Mouse (Mus musculus) forebrain, embryonic 16.5 days (tissue): ENCODE results near the gene D430041D05Rik. TPM values are rescaled to one million over a fixed set of nuclear protein-coding genes. Genes with fewer than 3 reads are reported as not detected.
A peak's percentile ranks its signal among the peaks of the same experiment; 100 is the strongest.

Experiments used
- ATAC-seq: fragments of 200-750 bp; cut with Nextera tagmentation; 2 replicates; pipeline ENCODE4 v1.8.0; 2017; ENCODE audit warnings: mild to moderate bottlenecking, moderate library complexity
- H3K27ac ChIP-seq: fragments of 300-500 bp; sonication (generic); 2 replicates; pipeline ENCODE4 v1.5.1; 2014; ENCODE audit warnings: low read length, control low read depth
- H3K27me3 ChIP-seq: fragments of 300-500 bp; sonication (generic); replicated peaks from 2 replicates; pipeline ENCODE4 v1.6.1; 2014; ENCODE audit warnings: low read length; ENCODE audit not compliant: control insufficient read depth, insufficient read depth
- H3K36me3 ChIP-seq: fragments of 300-500 bp; sonication (generic); 2 replicates; pipeline ENCODE4 v1.6.1; 2014; ENCODE audit not compliant: control insufficient read depth, insufficient read depth
- H3K4me1 ChIP-seq: fragments of 300-500 bp; sonication (generic); replicated peaks from 2 replicates; pipeline ENCODE4 v1.6.1; 2014; ENCODE audit warnings: low read length; ENCODE audit not compliant: control insufficient read depth, insufficient read depth
- H3K4me2 ChIP-seq: fragments of 300-500 bp; sonication (generic); 2 replicates; pipeline ENCODE4 v1.6.1; 2014; ENCODE audit warnings: mild to moderate bottlenecking, low read length, control low read depth
- H3K4me3 ChIP-seq: fragments of 300-500 bp; sonication (generic); replicated peaks from 2 replicates; pipeline ENCODE4 v1.5.1; 2014; ENCODE audit warnings: mild to moderate bottlenecking, low read length, control low read depth
- H3K9ac ChIP-seq: fragments of 300-500 bp; sonication (generic); replicated peaks from 2 replicates; pipeline ENCODE4 v1.6.1; 2014; ENCODE audit warnings: low read depth, low read length, control low read depth
- H3K9me3 ChIP-seq: fragments of 300-500 bp; sonication (generic); 2 replicates; pipeline ENCODE4 v1.6.1; 2016; ENCODE audit warnings: low read length; ENCODE audit not compliant: control insufficient read depth
- WGBS: fragments of 180-500 bp; shearing (Covaris S2); extraction: QIAGEN DNeasy Blood & Tissue Kit; methylation state at CpG from one replicate; pipeline ENCODE4 v1.1.7; 2014; 5-methylcytosine and 5-hydroxymethylcytosine counted together
- polyA plus RNA-seq: library from polyadenylated mRNA; unstranded; fragments of >200 nt; fragmentation: Nextera tagmentation; extraction: Ambion mirVana; gene quantifications from 2 replicates; pipeline ENCODE4 v1.2.1, GENCODE M21; 2015

The D430041D05Rik gene
- 13.7 and 14.9 TPM in 2 replicates for polyA plus RNA-seq

DNA sequence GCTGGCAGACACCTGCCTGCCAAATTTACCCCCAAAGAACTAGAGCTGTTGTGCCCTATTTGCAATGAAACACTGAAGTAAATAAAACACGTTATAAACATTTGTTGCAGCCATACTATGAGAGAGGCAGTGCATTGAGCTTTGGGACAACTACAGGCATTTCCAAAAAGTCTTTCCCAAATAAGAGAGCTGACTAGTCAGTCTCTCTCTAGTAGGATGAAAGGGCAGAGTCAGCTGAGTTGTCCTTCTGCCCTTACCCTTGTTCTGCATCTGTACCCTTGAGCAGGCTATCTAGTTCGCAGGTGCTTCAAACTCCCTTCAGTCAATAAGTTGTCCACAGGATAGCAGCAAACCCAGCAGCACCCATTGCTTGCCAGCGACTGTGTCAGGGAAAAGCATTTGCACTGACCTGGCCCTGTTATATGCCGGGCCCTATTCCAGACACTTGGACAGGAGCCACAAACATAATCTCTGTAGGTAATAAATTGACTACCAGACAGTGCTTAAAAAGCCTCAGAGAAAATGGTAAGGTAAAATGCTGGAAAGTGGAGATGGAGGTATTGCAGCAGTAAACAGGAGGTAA, at the start of gene D430041D05Rik:
D430041D05Rik (minus strand) TSS at position 51 of the 583 bp plus-strand sequence.
- ATAC-seq, result no peak
- no peaks in the 10 kb centered on the region; the same call in 1 of the 2 replicates for H3K27me3 ChIP-seq
- H3K27ac ChIP-seq, result peak within 1 kb of the TSS; percentile 90
- H3K9ac ChIP-seq, result peak within 1 kb of the TSS; percentile 91
- H3K4me3 ChIP-seq, result peak within 1 kb of the TSS; percentile 78
- peak within 1 kb of the TSS; percentile 65 for H3K4me2 ChIP-seq
- H3K9me3 ChIP-seq, result no peaks in the 10 kb centered on the region
- 55% methylated on average over 4 of the region's 4 CpGs for WGBS
- H3K4me1 ChIP-seq, result peaks cover 31% of the 10 kb centered on the region
- H3K36me3 ChIP-seq, result no peaks in the 10 kb centered on the region

DNA sequence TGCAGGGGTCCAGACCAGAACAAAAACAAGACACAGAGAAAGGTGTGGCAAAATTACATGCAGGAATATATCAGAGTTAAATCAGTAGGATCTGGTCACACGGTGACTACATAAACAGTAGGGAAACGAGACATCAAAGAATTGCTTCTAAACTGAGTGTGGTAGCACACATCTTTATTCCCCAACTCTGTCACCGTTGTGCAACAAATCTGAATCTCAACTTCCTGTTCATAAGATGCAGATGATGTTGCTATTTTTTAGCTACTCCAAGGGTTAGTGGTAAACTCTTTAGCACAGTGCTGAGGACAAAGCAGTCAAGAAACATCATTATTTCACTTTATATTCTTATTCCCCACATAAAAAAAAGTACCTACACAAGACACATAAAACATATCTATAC, 49.2 kb upstream of the D430041D05Rik start:
- 81% methylated on average over 3 of the region's 3 CpGs for WGBS
- Histone ChIP-seq H3K36me3 (no peaks in the 10 kb centered on the region), H3K9ac (no peak overlapping the region), H3K9me3 (no peaks in the 10 kb centered on the region), H3K27me3 (no peaks in the 10 kb centered on the region), H3K27ac (no peak overlapping the region), H3K4me1 (0 out of 2 replicates have a peak, but pooled peaks cover 3% of the 10 kb centered on the region), H3K4me2 (no peak overlapping the region), H3K4me3 (no peak overlapping the region)
- ATAC-seq, result no peak

DNA sequence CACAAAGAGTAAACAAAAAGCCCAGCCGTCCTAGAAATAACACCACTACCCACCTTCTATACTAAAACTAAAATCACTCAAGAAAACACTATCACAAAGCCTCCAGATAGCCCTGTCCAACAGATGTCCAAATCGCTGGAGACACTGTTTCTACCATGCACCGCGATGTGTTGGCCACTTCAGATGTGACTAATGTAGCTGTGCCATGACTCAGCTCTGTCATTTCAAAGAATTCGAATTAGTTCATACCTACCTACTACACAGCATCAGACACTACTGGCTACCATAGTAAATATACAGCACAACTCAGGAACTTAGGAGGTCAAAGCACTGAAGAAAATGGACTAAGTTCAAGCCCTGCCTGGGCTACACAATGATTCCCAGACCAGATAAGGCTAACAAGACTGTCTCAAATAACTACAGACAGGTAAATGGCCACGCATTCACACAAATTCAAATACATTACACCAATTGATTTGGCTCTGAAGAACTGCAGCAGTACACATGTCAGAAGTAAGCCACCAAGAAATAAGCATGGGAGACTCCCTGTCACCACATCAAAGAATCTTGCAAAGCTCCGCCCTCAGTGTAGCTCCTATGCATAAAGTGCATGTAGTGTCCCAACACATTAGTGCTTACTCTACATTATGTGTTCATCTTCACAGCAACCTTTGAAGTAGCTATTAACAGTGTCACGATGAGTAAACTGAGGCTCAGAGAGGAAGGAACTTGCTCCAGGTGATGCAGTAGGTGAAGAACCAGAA, 47.9 kb upstream of the D430041D05Rik start:
- Histone ChIP-seq H3K9me3 (no peaks in the 10 kb centered on the region), H3K4me3 (no peak overlapping the region), H3K4me1 (0 out of 2 replicates have a peak, but pooled peaks cover 3% of the 10 kb centered on the region), H3K9ac (no peak overlapping the region), H3K36me3 (no peaks in the 10 kb centered on the region), H3K4me2 (no peak overlapping the region), H3K27ac (no peak overlapping the region), H3K27me3 (no peaks in the 10 kb centered on the region)
- 83% methylated on average over 8 of the region's 8 CpGs for WGBS
- no peak for ATAC-seq

DNA sequence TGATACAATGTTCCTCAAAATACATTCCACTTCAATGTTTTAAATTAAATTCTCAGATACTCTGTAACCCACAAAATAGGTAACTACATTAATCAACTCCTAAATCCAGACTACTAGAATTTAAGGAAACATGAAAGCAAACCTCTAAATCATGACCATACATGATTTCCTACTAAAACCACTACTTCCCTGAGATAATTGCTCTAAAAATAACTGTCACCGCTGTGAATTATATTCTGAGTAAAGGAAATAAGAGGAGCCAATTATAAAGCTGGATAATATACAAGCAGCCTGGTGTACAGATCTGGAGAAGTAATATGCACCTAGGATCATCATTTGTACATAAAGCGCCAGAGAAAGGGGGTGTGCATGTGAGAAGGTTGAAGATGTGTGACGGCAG, 46.3 kb upstream of the D430041D05Rik start:
- H3K36me3 ChIP-seq, result no peaks in the 10 kb centered on the region
- 83% methylated on average over 3 of the region's 3 CpGs for WGBS
- no peak overlapping the region for H3K4me3 ChIP-seq
- no peak for ATAC-seq
- H3K27ac ChIP-seq, result no peak overlapping the region
- H3K27me3 ChIP-seq, result no peaks in the 10 kb centered on the region
- 0 out of 2 replicates have a peak, but pooled peaks cover 3% of the 10 kb centered on the region for H3K4me1 ChIP-seq
- no peak overlapping the region for H3K9ac ChIP-seq
- no peaks in the 10 kb centered on the region for H3K9me3 ChIP-seq
- no peak overlapping the region for H3K4me2 ChIP-seq

DNA sequence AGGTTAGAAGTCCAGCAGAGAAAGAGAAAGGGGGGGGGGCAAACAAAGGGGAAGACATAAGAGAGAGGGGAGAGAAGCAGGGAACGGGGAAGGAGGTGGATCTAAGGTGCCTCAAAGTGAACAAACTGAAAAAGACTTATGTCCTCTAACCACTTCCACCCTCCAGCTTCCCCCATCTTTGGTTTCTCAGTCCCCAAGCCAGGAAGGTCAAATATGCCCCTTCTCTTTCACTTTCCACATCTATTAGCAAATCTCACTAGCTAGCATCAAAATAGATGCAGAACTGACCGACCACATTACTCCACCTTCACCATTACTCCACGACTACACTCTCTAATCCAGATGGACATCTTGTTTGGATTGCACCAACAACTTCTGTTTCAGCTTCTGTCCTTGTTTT, 39.9 kb upstream of the D430041D05Rik start:
- ATAC-seq, result no peak
- Histone ChIP-seq H3K4me3 (no peak overlapping the region), H3K27ac (no peak overlapping the region), H3K4me2 (no peak overlapping the region), H3K27me3 (no peaks in the 10 kb centered on the region), H3K4me1 (no peaks in the 10 kb centered on the region), H3K9me3 (no peaks in the 10 kb centered on the region), H3K9ac (no peak overlapping the region), H3K36me3 (no peaks in the 10 kb centered on the region)
- 85% methylated on average over 3 of the region's 3 CpGs for WGBS

DNA sequence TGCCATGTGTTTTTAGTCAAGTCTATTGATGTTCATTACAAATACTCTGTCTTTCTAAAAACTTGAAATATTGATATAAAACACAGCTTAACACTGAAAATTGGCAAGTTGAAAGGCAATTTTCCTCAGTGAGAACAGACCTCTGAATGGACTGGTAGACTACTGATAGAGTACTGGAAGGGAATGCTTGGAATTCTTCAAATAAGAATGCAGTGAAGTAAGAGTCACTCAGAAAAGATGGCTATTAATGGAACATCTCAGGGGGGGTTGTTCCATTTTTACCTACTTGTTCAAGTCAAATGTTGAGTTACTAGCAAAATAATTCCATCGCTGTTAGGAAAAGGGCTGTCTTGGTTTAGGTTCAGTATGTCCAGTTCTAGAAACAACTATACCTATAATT, 38.4 kb upstream of the D430041D05Rik start:
- Histone ChIP-seq H3K27me3 (no peaks in the 10 kb centered on the region), H3K36me3 (no peaks in the 10 kb centered on the region), H3K9ac (no peak overlapping the region), H3K9me3 (no peaks in the 10 kb centered on the region), H3K4me3 (no peak overlapping the region), H3K4me1 (no peaks in the 10 kb centered on the region), H3K27ac (no peak overlapping the region), H3K4me2 (no peak overlapping the region)
- no peak for ATAC-seq
- 92% methylated on average over 1 of the region's 1 CpGs for WGBS

DNA sequence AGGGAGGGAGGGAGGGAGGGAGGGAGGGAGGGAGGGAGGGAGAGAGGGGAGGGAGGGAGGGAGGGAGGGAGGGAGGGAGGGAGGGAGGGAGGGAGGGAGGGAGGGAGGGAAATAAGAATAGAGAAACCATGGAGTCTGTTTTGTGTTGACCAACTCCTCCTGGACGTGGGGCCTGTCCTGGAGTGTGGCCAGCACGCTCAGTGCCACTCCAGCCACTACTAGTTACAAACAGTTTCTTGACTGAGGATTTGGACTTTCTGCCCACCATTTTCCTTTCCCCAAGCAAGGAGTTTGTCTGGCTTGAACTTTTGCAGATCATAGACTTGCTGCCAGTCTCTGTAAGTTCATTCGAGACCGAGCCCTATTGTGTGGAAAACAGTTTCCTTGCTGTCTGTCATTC, 37.4 kb upstream of the D430041D05Rik start:
- 67% methylated on average over 4 of the region's 4 CpGs for WGBS
- Histone ChIP-seq H3K9ac (no peak overlapping the region), H3K9me3 (no peaks in the 10 kb centered on the region), H3K27me3 (no peaks in the 10 kb centered on the region), H3K36me3 (no peaks in the 10 kb centered on the region), H3K4me2 (no peak overlapping the region), H3K4me3 (no peak overlapping the region), H3K27ac (no peak overlapping the region), H3K4me1 (no peaks in the 10 kb centered on the region)
- no peak for ATAC-seq

DNA sequence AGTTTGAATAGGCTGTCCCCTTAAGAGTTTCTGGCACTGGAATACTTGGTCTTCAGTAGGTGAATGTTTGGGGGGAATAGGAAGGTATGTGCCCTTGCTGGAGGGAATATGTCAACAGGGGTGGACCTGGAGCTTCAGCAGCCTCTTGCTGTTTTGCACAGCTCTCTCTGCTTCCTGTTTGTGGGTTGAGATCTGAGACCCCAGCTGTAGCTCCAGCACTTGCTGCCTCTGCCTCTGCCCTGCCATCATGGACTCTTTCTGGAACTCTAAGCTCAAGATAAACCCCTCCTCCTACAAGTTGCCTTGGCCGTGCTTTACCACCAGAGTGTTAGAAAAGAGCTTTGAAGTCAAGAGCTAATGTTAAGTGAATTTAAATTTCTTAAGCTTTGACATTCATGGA, 35.2 kb upstream of the D430041D05Rik start:
- Histone ChIP-seq H3K4me2 (no peak overlapping the region), H3K4me1 (no peaks in the 10 kb centered on the region), H3K27ac (no peak overlapping the region), H3K36me3 (no peaks in the 10 kb centered on the region), H3K4me3 (no peak overlapping the region), H3K9ac (no peak overlapping the region), H3K9me3 (no peaks in the 10 kb centered on the region), H3K27me3 (no peaks in the 10 kb centered on the region)
- no peak for ATAC-seq
- 71% methylated on average over 1 of the region's 1 CpGs for WGBS

DNA sequence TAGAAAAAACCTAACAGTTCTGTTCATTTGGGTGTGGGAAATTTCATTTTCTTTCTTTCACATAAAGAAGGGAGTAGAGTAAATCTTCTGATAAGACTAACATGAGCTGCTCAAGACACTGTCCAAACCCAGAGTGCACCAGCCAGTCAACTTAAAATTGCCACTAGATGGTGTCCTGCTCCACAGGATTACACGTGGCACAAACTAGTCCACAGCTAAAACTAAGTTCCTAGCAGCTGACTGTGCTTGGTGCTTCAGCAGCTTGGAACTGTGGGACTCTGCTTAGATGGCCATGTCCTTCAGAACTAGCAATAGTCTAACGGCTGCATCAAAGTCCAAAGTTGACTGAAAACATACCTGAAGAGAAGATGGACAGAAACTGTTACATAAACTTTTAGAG, 34.0 kb upstream of the D430041D05Rik start:
- H3K36me3 ChIP-seq, result no peaks in the 10 kb centered on the region
- H3K27ac ChIP-seq, result no peak overlapping the region
- H3K9me3 ChIP-seq, result no peaks in the 10 kb centered on the region
- no peaks in the 10 kb centered on the region for H3K4me1 ChIP-seq
- H3K4me2 ChIP-seq, result no peak overlapping the region
- WGBS, result 30% methylated on average over 2 of the region's 2 CpGs
- H3K9ac ChIP-seq, result no peak overlapping the region
- ATAC-seq, result peak; percentile 85
- H3K4me3 ChIP-seq, result no peak overlapping the region
- no peaks in the 10 kb centered on the region for H3K27me3 ChIP-seq
